Mouse (Mus musculus) Patski (cell line): ENCODE measurements around the gene Adra2b. TPM values are rescaled to one million over a fixed set of nuclear protein-coding genes. Genes with fewer than 3 reads are reported as not detected.

ENCODE experiments used
- ATAC-seq: fragments of 100-300 bp; one replicate; pipeline ENCODE4 v1.8.0; 2021
- CTCF ChIA-PET: fragments of 350-600 bp; sonication (Branson Sonifier 250); formaldehyde crosslinking; loops from one replicate; lab custom pipeline; 2022; ENCODE audit warnings: inconsistent platforms; lab: Charles Lee
- POLR2A ChIA-PET: fragments of 350-600 bp; sonication (Branson Sonifier 250); formaldehyde crosslinking; loops from one replicate; lab custom pipeline; 2022; ENCODE audit warnings: antibody characterized with exemption, inconsistent platforms; lab: Charles Lee
- DNase-seq: peaks from one replicate; pipeline ENCODE4 v3.0.0-alpha.2; 2011; ENCODE audit warnings: low read depth, low spot score
- H3K27me3 ChIP-seq: fragments of 371-371 bp; one replicate; pipeline ENCODE4 v1.5.1; 2021
- CTCF ChIP-seq: fragments of 100-300 bp; IDR thresholded peaks from one replicate; pipeline ENCODE4 v1.5.1; 2021
- in situ Hi-C: fragments of 300-500 bp; cut with MboI; formaldehyde crosslinking; loops from 3 replicates; pipeline ENCODE4 v1.11.1; 2018; ENCODE audit warnings: low pct_unique_long_range_greater_than_20kb, mixed read lengths
- polyA plus RNA-seq: library from polyadenylated mRNA; unstranded; gene quantifications from one replicate; pipeline ENCODE4 v1.2.3, GENCODE M21; 2021

The Adra2b gene
- polyA plus RNA-seq, 1 experiment from 2014 or later, result not detected

DNA sequence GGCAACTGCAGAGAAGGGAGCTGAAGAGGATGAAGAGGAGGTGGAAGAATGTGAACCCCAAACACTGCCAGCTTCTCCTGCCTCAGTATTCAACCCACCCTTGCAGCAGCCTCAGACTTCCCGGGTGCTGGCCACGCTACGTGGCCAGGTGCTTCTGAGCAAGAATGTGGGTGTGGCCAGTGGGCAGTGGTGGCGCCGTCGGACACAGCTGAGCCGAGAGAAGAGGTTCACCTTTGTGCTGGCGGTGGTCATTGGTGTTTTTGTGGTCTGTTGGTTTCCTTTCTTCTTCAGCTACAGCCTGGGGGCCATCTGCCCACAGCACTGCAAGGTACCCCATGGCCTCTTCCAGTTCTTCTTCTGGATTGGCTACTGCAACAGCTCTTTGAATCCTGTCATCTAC, 1.4 kb downstream of the Adra2b start:
- no peak for ATAC-seq
- in situ Hi-C loops, result loop anchor here (5.0 to 25.0 kb wide), 2 partner anchors 63 to 198 kb away; partner anchors contain the start of gene Gpat2
- DNase-seq, result no peak
- H3K27me3 ChIP-seq, result peaks cover 62% of the 10 kb centered on the region
- ChIA-PET CTCF (interaction anchor here (0.9 to 2.0 kb wide), 3 partner anchors 18 to 89 kb away, joined by 3 to 9 read pairs (median 3); no protein-coding TSS in a partner anchor), POLR2A (no interaction called here)
- TF ChIP-seq CTCF, result no peak

DNA sequence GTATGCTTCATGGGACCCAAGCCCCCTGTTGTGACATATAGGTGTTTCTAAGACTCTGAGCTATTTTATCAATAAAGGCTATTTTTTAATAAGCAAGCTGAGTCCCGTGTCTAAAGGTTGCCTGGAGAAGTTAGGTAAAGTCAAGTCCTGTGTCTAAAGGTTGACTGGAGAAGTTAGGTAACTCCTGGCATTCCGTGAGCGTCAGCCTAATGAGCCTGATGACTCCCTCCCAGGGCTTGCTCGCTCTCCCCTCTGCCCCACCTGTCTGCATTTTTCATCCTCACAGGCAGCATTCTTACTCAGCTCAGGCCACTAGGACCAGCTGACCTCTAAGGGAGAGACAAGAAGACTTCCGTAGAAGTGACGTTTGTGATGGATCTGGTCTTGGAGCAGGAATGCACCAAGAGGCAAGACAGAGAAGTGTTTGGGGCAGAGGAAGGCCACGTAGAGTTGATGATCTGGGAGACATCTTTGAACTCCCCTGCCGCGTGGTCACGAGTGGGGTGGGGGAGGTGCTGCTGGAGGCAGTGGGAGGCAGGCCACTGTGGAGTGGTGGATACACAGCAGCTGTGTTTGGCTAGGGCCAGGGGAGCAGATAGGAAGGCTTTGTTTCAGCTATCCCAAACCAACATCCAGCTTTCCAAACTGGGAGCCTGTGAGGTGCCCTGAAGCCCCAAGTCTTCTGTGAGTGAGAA, 4.3 kb downstream of the Adra2b start:
- ATAC-seq (no peak), DNase-seq (no peak)
- in situ Hi-C loops, result loop anchor here (25.0 kb wide), 1 partner anchor 195 kb away; no protein-coding TSS in a partner anchor
- TF ChIP-seq CTCF, result no peak
- H3K27me3 ChIP-seq, result peaks cover 48% of the 10 kb centered on the region
- POLR2A ChIA-PET, result interaction anchor here (0.6 kb wide), 1 partner anchor 9 kb away, joined by 3 read pairs; no protein-coding TSS in a partner anchor
- CTCF ChIA-PET, result interaction anchor here (1.3 to 1.9 kb wide), 4 partner anchors 9 to 192 kb away, joined by 3 to 5 read pairs (median 4); no protein-coding TSS in a partner anchor

DNA sequence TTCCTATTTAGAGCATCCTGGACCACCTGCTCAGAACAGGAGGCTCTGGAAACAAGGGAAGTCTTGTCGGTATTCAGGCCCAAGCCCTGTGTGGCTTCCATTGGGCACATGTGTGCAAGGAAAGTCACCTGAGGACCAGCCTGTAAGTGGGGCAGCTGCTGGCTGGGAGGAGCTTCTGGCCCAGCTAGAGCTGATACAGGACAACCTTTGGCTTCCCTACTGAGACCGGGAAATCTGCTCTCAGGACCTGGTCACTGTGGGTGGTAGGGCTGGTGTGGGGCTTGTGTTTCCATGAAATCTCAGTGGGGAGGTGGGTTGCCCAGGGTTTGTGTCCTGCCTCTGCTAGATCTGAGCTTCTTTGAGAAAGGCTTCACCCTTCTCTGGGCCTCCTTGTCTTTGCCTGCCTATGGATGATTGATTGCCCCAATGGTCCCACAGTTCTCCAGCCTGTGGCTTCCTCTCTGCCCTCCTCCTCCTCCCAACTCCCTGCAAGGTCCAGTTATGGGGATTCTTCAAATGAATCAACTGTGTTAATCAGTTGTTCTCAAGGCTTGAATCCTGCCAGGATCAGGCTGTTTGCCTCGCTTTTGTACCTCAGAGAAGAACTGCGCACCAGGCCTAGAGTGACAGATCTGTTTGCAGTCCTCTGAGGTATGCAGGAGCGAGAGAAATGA, 6.8 kb downstream of the Adra2b start:
- TF ChIP-seq CTCF, result no peak
- CTCF ChIA-PET, result no interaction called here
- in situ Hi-C loops, result loop anchor here (25.0 kb wide), 1 partner anchor 192 kb away; no protein-coding TSS in a partner anchor
- ATAC-seq (no peak), DNase-seq (no peak)
- POLR2A ChIA-PET, result interaction anchor here (0.6 kb wide), 1 partner anchor 117 kb away, joined by 4 read pairs; no protein-coding TSS in a partner anchor
- H3K27me3 ChIP-seq, result peaks cover 25% of the 10 kb centered on the region

DNA sequence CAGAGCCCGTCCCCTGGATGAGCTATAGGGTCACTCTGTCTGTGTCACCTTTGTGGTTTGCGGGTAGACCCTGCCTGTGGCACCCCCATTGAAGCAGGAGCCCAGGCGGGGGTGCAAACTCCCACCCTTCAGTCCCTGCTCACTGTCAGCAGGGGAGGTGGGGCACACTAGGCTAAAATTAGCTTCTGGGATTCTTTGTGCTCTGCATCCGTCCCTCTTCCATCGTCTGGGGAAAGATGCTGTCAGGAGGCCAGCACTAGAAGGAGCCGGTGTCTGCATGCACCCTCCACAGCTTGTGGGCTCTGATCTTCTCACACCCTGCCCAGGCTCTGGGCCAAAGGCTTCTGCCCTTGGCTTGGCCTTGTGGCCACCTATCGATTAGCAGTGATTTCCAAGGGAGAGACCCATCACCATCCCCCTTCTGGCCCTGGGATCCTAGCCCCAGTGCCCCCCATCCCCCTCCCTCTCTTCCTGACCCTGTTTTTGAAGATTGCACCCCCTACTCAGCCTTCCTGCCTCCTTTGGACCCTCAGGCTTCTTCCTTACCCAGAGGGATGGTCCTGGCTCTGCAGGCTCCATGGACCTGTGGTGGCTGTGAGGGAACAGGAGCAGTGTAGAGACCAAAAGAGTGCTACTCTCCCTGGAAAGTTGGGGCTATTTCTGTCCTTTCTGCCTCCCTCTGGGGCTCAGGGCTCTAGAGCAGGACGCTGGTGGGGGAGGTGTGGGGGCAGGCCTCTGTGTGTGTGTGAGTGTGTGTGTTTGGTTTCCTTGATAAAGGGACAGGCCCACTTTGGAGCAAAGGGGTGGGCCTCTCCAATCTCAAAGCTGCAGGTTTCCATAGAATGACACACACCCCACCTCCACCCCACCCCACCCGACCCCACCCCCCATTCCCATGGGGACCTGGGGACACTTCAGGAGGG, 7.8 kb downstream of the Adra2b start:
- ChIA-PET POLR2A (interaction anchor here (0.9 kb wide), 1 partner anchor 20 kb away, joined by 3 read pairs; no protein-coding TSS in a partner anchor), CTCF (no interaction called here)
- TF ChIP-seq CTCF, result no peak
- H3K27me3 ChIP-seq, result peaks cover 19% of the 10 kb centered on the region
- DNase-seq (no peak), ATAC-seq (no peak)
- in situ Hi-C loops, result loop anchor here (25.0 kb wide), 1 partner anchor 191 kb away; no protein-coding TSS in a partner anchor

- ChIA-PET POLR2A (interaction anchor here (0.6 to 0.9 kb wide), 2 partner anchors 19 to 50 kb away, joined by 3 to 7 read pairs; no protein-coding TSS in a partner anchor), CTCF (interaction anchor here (0.8 kb wide), 1 partner anchor 58 kb away, joined by 3 read pairs; no protein-coding TSS in a partner anchor)
- in situ Hi-C loops, result loop anchor here (25.0 kb wide), 1 partner anchor 191 kb away; no protein-coding TSS in a partner anchor
- no peak for DNase-seq
- peaks cover 12% of the 10 kb centered on the region for H3K27me3 ChIP-seq
- ATAC-seq, result no peak
- no peak for TF ChIP-seq CTCF
Measured at GRCm38 (mm10) chr2:127371484-127371861, 8.5 kb downstream of the Adra2b start.

- DNase-seq (no peak), ATAC-seq (no peak)
- POLR2A ChIA-PET, result interaction anchor here (0.6 to 0.9 kb wide), 2 partner anchors 19 to 49 kb away, joined by 3 to 7 read pairs; no protein-coding TSS in a partner anchor
- TF ChIP-seq CTCF, result no peak
- peaks cover 6% of the 10 kb centered on the region for H3K27me3 ChIP-seq
- in situ Hi-C loops, result loop anchor here (25.0 kb wide), 1 partner anchor 190 kb away; no protein-coding TSS in a partner anchor
- CTCF ChIA-PET, result interaction anchor here (0.8 kb wide), 1 partner anchor 58 kb away, joined by 3 read pairs; no protein-coding TSS in a partner anchor
Measured at GRCm38 (mm10) chr2:127372082-127372481, 9.1 kb downstream of the Adra2b start.

- TF ChIP-seq CTCF, result no peak
- ChIA-PET CTCF (interaction anchor here (1.2 to 1.4 kb wide), 2 partner anchors 11 to 18 kb away, joined by 3 to 5 read pairs; partner anchors contain the start of gene Adra2b), POLR2A (no interaction called here)
- H3K27me3 ChIP-seq, result peaks cover 1% of the 10 kb centered on the region
- DNase-seq, result no peak
- ATAC-seq, result no peak
- in situ Hi-C loops, result loop anchor here (25.0 kb wide), 1 partner anchor 188 kb away; no protein-coding TSS in a partner anchor
Measured at GRCm38 (mm10) chr2:127374131-127374530, 11.1 kb downstream of the Adra2b start.

- DNase-seq, result no peak
- ChIA-PET CTCF (interaction anchor here (1.2 to 1.4 kb wide), 2 partner anchors 12 to 18 kb away, joined by 3 to 5 read pairs; partner anchors contain the start of gene Adra2b), POLR2A (no interaction called here)
- ATAC-seq, result no peak
- no peaks in the 10 kb centered on the region for H3K27me3 ChIP-seq
- in situ Hi-C loops, result no loop called here
- TF ChIP-seq CTCF, result no peak
Measured at GRCm38 (mm10) chr2:127375087-127375486, 12.1 kb downstream of the Adra2b start.

- ChIA-PET CTCF (interaction anchor here (0.8 to 1.2 kb wide), 3 partner anchors 8 to 24 kb away, joined by 3 to 5 read pairs (median 3); partner anchors contain the start of gene Adra2b), POLR2A (no interaction called here)
- ATAC-seq (no peak), DNase-seq (no peak)
- H3K27me3 ChIP-seq, result no peaks in the 10 kb centered on the region
- in situ Hi-C loops, result no loop called here
- TF ChIP-seq CTCF, result no peak
Measured at GRCm38 (mm10) chr2:127375759-127376341, 12.8 kb downstream of the Adra2b start.
